Mouse (Mus musculus) lung, adult 2 months (tissue): Measurements from ENCODE around the gene Gm906.
"Not testable (repeated sequence)": the region's sequence is repeated elsewhere in the genome, so short reads cannot be mapped to it uniquely, and the experiment has no call there.

Source experiments
- CTCF ChIP-seq: fragments of 200-500 bp; IDR thresholded peaks from 2 replicates; pipeline ENCODE4 v1.5.1; 2011; ENCODE audit warnings: mild to moderate bottlenecking, low read length, control low read depth; ENCODE audit not compliant: insufficient read depth
- POLR2A ChIP-seq: fragments of 200-500 bp; IDR thresholded peaks from 2 replicates; pipeline ENCODE4 v1.6.1; 2011; ENCODE audit warnings: low read depth, mild to moderate bottlenecking, control low read depth, low read length, borderline replicate concordance; ENCODE audit errors: extremely low read depth

DNA sequence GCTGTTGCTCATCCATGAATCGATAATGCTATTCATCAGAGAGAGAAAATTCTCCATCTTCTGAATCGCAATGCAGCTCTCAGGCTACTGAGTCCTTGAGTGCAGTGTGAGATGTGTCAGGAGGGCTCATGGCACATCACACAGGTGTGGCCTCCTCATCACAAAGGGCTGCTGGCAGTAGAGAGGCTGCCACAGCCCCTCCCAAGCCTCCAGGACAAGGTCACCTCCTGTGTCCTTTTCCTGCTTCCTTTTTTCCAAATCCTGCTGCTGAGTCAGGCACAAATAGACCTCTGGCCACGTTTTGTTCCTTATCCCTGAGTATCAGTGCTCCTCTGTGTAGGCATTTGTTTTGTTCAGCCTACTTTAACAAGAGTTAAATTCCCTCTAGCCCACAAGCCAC, at the start of gene Gm906:
- TF ChIP-seq CTCF, POLR2A: not testable (repeated sequence)
